Comparison of ENCODE assay signal across 8 mouse cellular contexts in the genomic region with DNA sequence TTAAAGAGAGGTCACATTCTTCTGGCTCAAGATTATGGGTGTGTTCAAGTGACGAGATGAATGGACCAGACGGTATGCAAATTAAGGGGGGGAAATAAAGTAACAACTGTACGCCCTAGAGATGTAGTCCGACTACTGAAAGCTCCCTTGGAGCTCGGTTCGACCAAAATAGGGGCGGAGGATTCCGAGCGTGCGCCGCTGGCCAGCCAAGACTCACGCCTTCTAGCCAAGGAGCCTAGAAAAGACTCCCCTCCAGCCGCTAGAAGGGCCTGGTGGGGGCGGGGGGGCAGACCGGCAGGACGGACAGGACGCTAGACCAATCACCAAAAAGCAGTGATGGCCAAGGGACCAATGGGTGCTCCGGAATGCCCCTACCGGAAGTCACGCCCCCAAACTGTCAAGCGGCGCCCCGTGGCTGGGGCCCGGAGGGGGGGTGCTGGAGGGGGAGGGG. TPM values are rescaled to one million over a fixed set of nuclear protein-coding genes. Genes with fewer than 3 reads are reported as not detected.
A peak's percentile ranks its signal among the peaks of the same experiment; 100 is the strongest.
DNase-seq lines count a peak whose midpoint lies in the region; ATAC-seq lines count a peak whose summit lies in the region.

Gene Nt5m, plus strand, starts transcription at position 440 of the 451 bp plus-strand sequence.

- H3K9me3 ChIP-seq in hindbrain, embryonic 15.5 days: no peaks in the 10 kb centered on the region

- peaks cover 16% of the 10 kb centered on the region for H3K36me3 ChIP-seq in hindbrain, embryonic 15.5 days

- peak within 1 kb of the TSS; percentile 98 for H3K9ac ChIP-seq in hindbrain, embryonic 15.5 days

- peaks cover 23% of the 10 kb centered on the region for H3K4me1 ChIP-seq in hindbrain, embryonic 15.5 days (replicated peaks)

- H3K27me3 ChIP-seq in hindbrain, embryonic 15.5 days: no peaks in the 10 kb centered on the region

- under 1% methylated on average over 24 of the region's 24 CpGs for WGBS in hindbrain, embryonic 15.5 days

- peak within 1 kb of the TSS; percentile 100 for H3K27ac ChIP-seq in hindbrain, embryonic 15.5 days (replicated peaks)

- H3K4me3 ChIP-seq in hindbrain, embryonic 15.5 days: peak within 1 kb of the TSS; percentile 100

- peak within 1 kb of the TSS; percentile 63 for H3K4me2 ChIP-seq in hindbrain, embryonic 15.5 days

- ATAC-seq in hindbrain, embryonic 15.5 days (ENCODE audit: low FRiP score, low read depth): peak; percentile 96

- peak; percentile 82 for DNase-seq in WW6 (ENCODE audit: low read depth, low spot score)
- peak; percentile 92 to 95 for DNase-seq in cerebellum, postnatal 36 days
- peak; percentile 96 for DNase-seq in gastrocnemius, adult 18-20 months (ENCODE audit: low spot score)
- peak; percentile 84 for DNase-seq in left cerebral cortex, adult 11 months (ENCODE audit: low spot score)
- peak; percentile 94 for DNase-seq in lung, postnatal 36 days
- peak; percentile 95 for DNase-seq in retina, embryonic 14.5 days (ENCODE audit: low spot score)
- DNase-seq in thymus, postnatal 4 days: peak; percentile 95

RNA-seq across cellular contexts. Expression of gene Nt5m, which starts in this region (rescaled TPM):
- total RNA-seq in gastrocnemius, adult 18-20 months (2021): 10 to 100 TPM; 18.9 to 19.3 TPM
- 70.3 and 74.8 TPM in 2 replicates for polyA plus RNA-seq in hindbrain, embryonic 15.5 days (2015; fragmentation: Nextera tagmentation; extraction: Ambion mirVana)

Comparison
In these comparisons a context has a peak if more than half of its experiments do, and no peak if none do; other contexts are left out.
1. Peak in every context shown above with its lines: DNase-seq, ATAC-seq, H3K4me3 ChIP-seq and H3K27ac ChIP-seq.